Mouse (Mus musculus): ENCODE data around the gene Prdm5. TPM values are rescaled to one million over a fixed set of nuclear protein-coding genes. Genes with fewer than 3 reads are reported as not detected.

Prdm5 gene
- total and polyA plus RNA-seq, 2 experiments from 2014 or later: 2.6 to 6.1 TPM

GRCm38 (mm10) chr6:65860609-65861008, 81.8 kb downstream of the Prdm5 start:
- H3K27me3 ChIP-seq (ENCODE audit: insufficient read depth, low read length): no peaks in the 10 kb centered on the region
- H3K36me3 ChIP-seq (ENCODE audit: insufficient read depth, low read length): no peaks in the 10 kb centered on the region
- no peak overlapping the region for H3K9ac ChIP-seq (replicated peaks; ENCODE audit: low read length, poor library complexity, severe bottlenecking)
- H3K27ac ChIP-seq (ENCODE audit: low read depth, low read length): no peak overlapping the region
- DNase-seq (ENCODE audit: low spot score) (no peak), ATAC-seq (ENCODE audit: low FRiP score) (no peak)
- H3K4me3 ChIP-seq (ENCODE audit: low read depth, low read length): no peak overlapping the region
- 87% methylated on average over 5 of the region's 5 CpGs for WGBS
- no peak overlapping the region for H3K4me2 ChIP-seq (ENCODE audit: low read depth, low read length, poor library complexity, severe bottlenecking)
- H3K9me3 ChIP-seq (ENCODE audit: low read length): no peaks in the 10 kb centered on the region
- no peaks in the 10 kb centered on the region for H3K4me1 ChIP-seq (ENCODE audit: insufficient read depth, low read length)
- TF ChIP-seq CTCF (IDR thresholded peaks at IDR 0.05): no peak

- H3K27ac ChIP-seq (ENCODE audit: low read depth, low read length): no peak overlapping the region
- no peaks in the 10 kb centered on the region for H3K36me3 ChIP-seq (ENCODE audit: insufficient read depth, low read length)
- no peak overlapping the region for H3K9ac ChIP-seq (replicated peaks; ENCODE audit: low read length, poor library complexity, severe bottlenecking)
- no peak overlapping the region for H3K4me3 ChIP-seq (ENCODE audit: low read depth, low read length)
- WGBS: 96% methylated on average over 3 of the region's 3 CpGs
- H3K4me1 ChIP-seq (ENCODE audit: insufficient read depth, low read length): no peaks in the 10 kb centered on the region
- H3K27me3 ChIP-seq (ENCODE audit: insufficient read depth, low read length): no peaks in the 10 kb centered on the region
- DNase-seq (ENCODE audit: low spot score) (no peak), ATAC-seq (ENCODE audit: low FRiP score) (no peak)
- H3K9me3 ChIP-seq (ENCODE audit: low read length): no peaks in the 10 kb centered on the region
- TF ChIP-seq CTCF (IDR thresholded peaks at IDR 0.05): no peak
- no peak overlapping the region for H3K4me2 ChIP-seq (ENCODE audit: low read depth, low read length, poor library complexity, severe bottlenecking)
Observed at GRCm38 (mm10) chr6:65862836-65863235, 84.0 kb downstream of the Prdm5 start.

- H3K9ac ChIP-seq (replicated peaks; ENCODE audit: low read length, poor library complexity, severe bottlenecking): no peak overlapping the region
- no peak overlapping the region for H3K4me2 ChIP-seq (ENCODE audit: low read depth, low read length, poor library complexity, severe bottlenecking)
- no peak for TF ChIP-seq CTCF (IDR thresholded peaks at IDR 0.05)
- no peak overlapping the region for H3K4me3 ChIP-seq (ENCODE audit: low read depth, low read length)
- WGBS: 98% methylated on average over 3 of the region's 3 CpGs
- no peaks in the 10 kb centered on the region for H3K4me1 ChIP-seq (ENCODE audit: insufficient read depth, low read length)
- DNase-seq (ENCODE audit: low spot score): no peak
- ATAC-seq (ENCODE audit: low FRiP score): no peak
- no peaks in the 10 kb centered on the region for H3K36me3 ChIP-seq (ENCODE audit: insufficient read depth, low read length)
- no peaks in the 10 kb centered on the region for H3K27me3 ChIP-seq (ENCODE audit: insufficient read depth, low read length)
- H3K9me3 ChIP-seq (ENCODE audit: low read length): no peaks in the 10 kb centered on the region
- no peak overlapping the region for H3K27ac ChIP-seq (ENCODE audit: low read depth, low read length)
Observed at GRCm38 (mm10) chr6:65864233-65864632, 85.4 kb downstream of the Prdm5 start.

GRCm38 (mm10) chr6:65864919-65865318, 86.1 kb downstream of the Prdm5 start:
- WGBS: 84% methylated on average over 5 of the region's 5 CpGs
- no peak overlapping the region for H3K4me2 ChIP-seq (ENCODE audit: low read depth, low read length, poor library complexity, severe bottlenecking)
- ATAC-seq (ENCODE audit: low FRiP score) (no peak), DNase-seq (ENCODE audit: low spot score) (no peak)
- no peak overlapping the region for H3K9ac ChIP-seq (replicated peaks; ENCODE audit: low read length, poor library complexity, severe bottlenecking)
- H3K36me3 ChIP-seq (ENCODE audit: insufficient read depth, low read length): no peaks in the 10 kb centered on the region
- no peak overlapping the region for H3K27ac ChIP-seq (ENCODE audit: low read depth, low read length)
- H3K27me3 ChIP-seq (ENCODE audit: insufficient read depth, low read length): no peaks in the 10 kb centered on the region
- no peak overlapping the region for H3K4me3 ChIP-seq (ENCODE audit: low read depth, low read length)
- H3K4me1 ChIP-seq (ENCODE audit: insufficient read depth, low read length): no peaks in the 10 kb centered on the region
- H3K9me3 ChIP-seq (ENCODE audit: low read length): no peaks in the 10 kb centered on the region
- TF ChIP-seq CTCF (IDR thresholded peaks at IDR 0.05): peak; percentile 54

- Histone ChIP-seq H3K27me3 (ENCODE audit: insufficient read depth, low read length) (no peaks in the 10 kb centered on the region), H3K27ac (ENCODE audit: low read depth, low read length) (no peak overlapping the region), H3K4me1 (ENCODE audit: insufficient read depth, low read length) (no peaks in the 10 kb centered on the region), H3K4me3 (ENCODE audit: low read depth, low read length) (no peak overlapping the region), H3K36me3 (ENCODE audit: insufficient read depth, low read length) (no peaks in the 10 kb centered on the region), H3K9ac (replicated peaks; ENCODE audit: low read length, poor library complexity, severe bottlenecking) (no peak overlapping the region), H3K4me2 (ENCODE audit: low read depth, low read length, poor library complexity, severe bottlenecking) (no peak overlapping the region), H3K9me3 (ENCODE audit: low read length) (no peaks in the 10 kb centered on the region)
- DNase-seq (ENCODE audit: low spot score) (no peak), ATAC-seq (ENCODE audit: low FRiP score) (no peak)
- TF ChIP-seq CTCF (IDR thresholded peaks at IDR 0.05): no peak
- WGBS: 96% methylated on average over 4 of the region's 4 CpGs
Observed at GRCm38 (mm10) chr6:65865861-65866260, 87.1 kb downstream of the Prdm5 start.

- no peak for DNase-seq (ENCODE audit: low spot score)
- no peaks in the 10 kb centered on the region for H3K36me3 ChIP-seq (ENCODE audit: insufficient read depth, low read length)
Observed at GRCm38 (mm10) chr6:65871754-65872278, 93.0 kb downstream of the Prdm5 start.

More at GRCm38 (mm10) chr6:65871754-65872278, 93.0 kb downstream of the Prdm5 start:
- no peak overlapping the region for H3K4me3 ChIP-seq (ENCODE audit: low read depth, low read length)
- H3K4me1 ChIP-seq (ENCODE audit: insufficient read depth, low read length): no peaks in the 10 kb centered on the region
- H3K27ac ChIP-seq (ENCODE audit: low read depth, low read length): no peak overlapping the region
- no peak overlapping the region for H3K4me2 ChIP-seq (ENCODE audit: low read depth, low read length, poor library complexity, severe bottlenecking)
- H3K27me3 ChIP-seq (ENCODE audit: insufficient read depth, low read length): no peaks in the 10 kb centered on the region
- H3K9ac ChIP-seq (replicated peaks; ENCODE audit: low read length, poor library complexity, severe bottlenecking): no peak overlapping the region
- H3K9me3 ChIP-seq (ENCODE audit: low read length): no peaks in the 10 kb centered on the region
- ATAC-seq (ENCODE audit: low FRiP score): no peak
- no peak for TF ChIP-seq CTCF (IDR thresholded peaks at IDR 0.05)
- 79% methylated on average over 6 of the region's 6 CpGs for WGBS
